Comparison of ENCODE assay signal across 35 mouse cellular contexts in genomic region chr16:54901461-54901860, GRCm38 (mm10).
"Had no signal": no experiment of that assay in that cellular context is flagged by ENCODE, and none has a peak within 500 bp of the region (broad histone marks: within the 10 kb centered on the region; RNA-seq: fewer than 3 reads in every experiment).

No protein-coding gene starts in this region.

- H3K4me3 ChIP-seq: heart, embryonic 10.5 days; heart, embryonic 12.5 days; heart, embryonic 13.5 days; heart, embryonic 15.5 days; hindbrain, embryonic 10.5 days; hindbrain, embryonic 12.5 days; hindbrain, embryonic 13.5 days; hindbrain, embryonic 15.5 days; intestine, embryonic 15.5 days; kidney, embryonic 15.5 days; layer of hippocampus, adult 2 months had no signal

- H3K9me3 ChIP-seq: heart, embryonic 10.5 days; heart, embryonic 12.5 days; heart, embryonic 13.5 days; heart, embryonic 15.5 days; hindbrain, embryonic 10.5 days; hindbrain, embryonic 12.5 days; hindbrain, embryonic 13.5 days; hindbrain, embryonic 15.5 days; intestine, embryonic 15.5 days; kidney, embryonic 15.5 days had no signal

- H3K27me3 ChIP-seq: heart, embryonic 12.5 days; heart, embryonic 13.5 days; heart, embryonic 15.5 days; hindbrain, embryonic 12.5 days; hindbrain, embryonic 13.5 days; hindbrain, embryonic 15.5 days; intestine, embryonic 15.5 days; kidney, embryonic 15.5 days had no signal

- H3K4me2 ChIP-seq: heart, embryonic 11.5 days; heart, embryonic 12.5 days; heart, embryonic 13.5 days; heart, embryonic 15.5 days; hindbrain, embryonic 12.5 days; hindbrain, embryonic 13.5 days; hindbrain, embryonic 14.5 days; hindbrain, embryonic 15.5 days; intestine, embryonic 15.5 days; kidney, embryonic 15.5 days had no signal

- ATAC-seq: hindbrain, embryonic 16.5 days; hindbrain, postnatal 0 days; inflammation-experienced regulatory T-cells, adult 6 months; intestine, embryonic 15.5 days; intestine, embryonic 16.5 days; intestine, postnatal 0 days had no signal

- H3K27ac ChIP-seq: heart, embryonic 10.5 days; heart, embryonic 13.5 days; heart, embryonic 15.5 days; hindbrain, embryonic 10.5 days; hindbrain, embryonic 12.5 days; hindbrain, embryonic 13.5 days; hindbrain, embryonic 14.5 days; hindbrain, embryonic 15.5 days; hindbrain, postnatal 0 days; intestine, embryonic 15.5 days; kidney, embryonic 15.5 days; kidney, postnatal 0 days; layer of hippocampus, adult 2 months had no signal

- H3K36me3 ChIP-seq: heart, embryonic 10.5 days; heart, embryonic 12.5 days; heart, embryonic 13.5 days; heart, embryonic 15.5 days; hindbrain, embryonic 10.5 days; hindbrain, embryonic 12.5 days; hindbrain, embryonic 13.5 days; hindbrain, embryonic 15.5 days; intestine, embryonic 15.5 days; kidney, embryonic 15.5 days had no signal

- DNase-seq: heart, postnatal 10 days; heart, postnatal 14 days; heart, postnatal 36 days; heart, postnatal 4 days; kidney, adult 11 months; kidney, adult 18-20 months; kidney, adult 2 months; kidney, adult 8-10 months; kidney, adult 9 months; kidney, postnatal 10 days; kidney, postnatal 14 days; kidney, postnatal 25 days; kidney, postnatal 36 days; kidney, postnatal 4 days; layer of hippocampus, adult 9-11 months; layer of hippocampus, postnatal 36 days had no signal

- H3K9ac ChIP-seq: heart, embryonic 12.5 days; heart, embryonic 13.5 days; heart, embryonic 15.5 days; hindbrain, embryonic 12.5 days; hindbrain, embryonic 13.5 days; hindbrain, embryonic 14.5 days; hindbrain, embryonic 15.5 days; intestine, embryonic 15.5 days; kidney, embryonic 15.5 days had no signal

- H3K4me1 ChIP-seq: heart, embryonic 10.5 days; heart, embryonic 12.5 days; heart, embryonic 13.5 days; heart, embryonic 15.5 days; hindbrain, embryonic 10.5 days; hindbrain, embryonic 12.5 days; hindbrain, embryonic 13.5 days; hindbrain, embryonic 15.5 days; intestine, embryonic 15.5 days; kidney, embryonic 15.5 days had no signal
